Mouse (Mus musculus) right cerebral cortex, adult 18-20 months (tissue): ENCODE results near the gene Trim42.

ENCODE experiments used
- DNase-seq: peaks from one replicate; pipeline ENCODE4 v3.0.0; 2022; ENCODE audit warnings: mixed read lengths

Gene Trim42

DNA sequence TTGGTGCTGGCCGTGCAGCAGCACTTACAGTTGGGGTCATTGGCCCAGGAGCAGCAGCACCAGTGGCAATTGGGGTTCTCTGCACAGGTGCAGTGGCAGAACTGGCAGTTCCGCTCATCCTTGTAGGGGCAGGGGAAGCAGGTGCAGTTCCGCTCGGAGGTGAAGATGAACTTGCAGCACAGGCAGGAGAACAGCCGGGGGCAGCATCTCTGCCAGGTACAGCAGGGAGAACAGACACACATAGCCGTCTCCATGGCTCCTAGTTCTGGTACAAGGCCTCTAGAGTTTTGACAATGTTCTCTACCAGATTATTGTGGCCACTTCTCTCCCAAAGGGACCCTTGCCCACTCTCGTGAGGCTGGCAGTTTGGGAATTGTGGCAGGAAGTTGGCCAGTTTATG is at the start of gene Trim42:
Trim42 (minus strand) TSS at position 368 of the 400 bp plus-strand sequence.
- DNase-seq = no peak

DNA sequence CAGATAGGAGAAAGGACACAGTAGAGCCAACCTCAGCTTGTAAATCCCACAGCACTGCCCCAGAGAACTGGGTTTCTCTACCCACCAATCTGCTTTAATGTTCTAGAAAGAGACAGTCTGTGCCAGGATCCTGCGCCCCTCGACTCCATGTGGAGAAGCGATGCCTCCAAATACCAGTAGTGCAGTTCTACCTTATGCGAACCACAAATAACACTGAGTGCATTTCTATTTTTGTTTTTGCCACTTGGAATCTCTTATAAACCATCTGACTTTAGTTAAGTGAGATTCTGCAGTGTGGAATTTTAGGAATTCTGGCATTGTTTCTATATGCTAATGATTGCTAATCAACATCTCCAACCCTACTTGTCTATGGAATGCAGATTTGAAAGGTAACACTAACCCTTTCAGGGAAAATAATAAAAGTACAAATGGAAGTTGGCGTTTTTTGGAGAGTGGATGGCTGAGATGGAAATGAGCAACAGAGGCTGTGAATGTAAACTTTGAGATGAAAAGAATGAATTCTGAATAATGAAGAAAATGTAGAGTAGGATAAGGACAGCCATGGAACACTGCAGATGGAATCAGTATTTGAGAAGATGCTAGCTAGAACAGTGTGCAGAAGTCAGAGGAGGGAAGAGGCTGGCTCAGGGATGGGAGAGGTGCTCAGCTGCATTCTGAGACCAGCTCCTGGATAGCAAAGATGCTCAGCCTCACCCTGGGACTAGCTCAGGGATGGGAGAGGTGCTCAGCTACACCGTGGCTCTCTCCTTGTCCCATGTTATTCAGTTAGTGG is 45.3 kb upstream of the Trim42 start:
- no peak for DNase-seq

DNA sequence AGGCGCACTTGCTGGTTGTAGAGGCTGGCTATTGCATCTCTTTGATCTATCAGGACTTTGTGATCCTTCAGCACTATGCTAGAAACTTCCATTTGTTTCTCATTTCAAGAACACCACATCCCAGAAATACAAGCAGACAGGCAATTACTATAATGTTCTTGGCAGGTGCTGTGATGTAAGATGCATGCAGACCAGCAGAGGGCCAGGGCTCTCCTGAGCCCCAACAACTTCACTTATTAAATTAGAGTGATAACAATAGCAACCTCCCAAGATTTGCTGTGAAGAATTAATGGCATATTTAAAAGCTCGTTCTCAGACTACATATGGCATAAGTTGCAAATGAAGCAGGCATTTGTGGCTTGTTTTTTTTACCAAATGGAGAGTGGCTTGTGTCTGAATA is 38.4 kb upstream of the Trim42 start:
- DNase-seq = no peak

DNA sequence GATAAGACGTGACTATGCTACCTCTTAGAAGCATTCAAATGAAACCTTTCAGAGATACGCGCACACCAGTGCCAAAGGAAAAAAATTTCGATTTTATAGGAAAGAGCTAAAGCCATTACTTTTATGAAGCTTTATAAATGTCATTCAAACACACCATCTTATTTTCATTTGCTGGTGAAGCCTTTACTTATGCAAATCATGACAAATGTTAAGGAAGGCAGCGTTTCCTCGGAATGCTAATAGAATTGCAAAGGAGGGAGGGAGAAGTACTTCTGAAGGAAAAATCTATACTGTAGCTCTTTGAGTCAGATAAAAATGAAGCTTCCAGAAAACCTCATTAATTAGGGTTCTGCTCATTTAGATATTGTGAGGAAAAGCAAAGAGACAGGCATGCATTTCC is 13.3 kb downstream of the Trim42 start:
- DNase-seq = no peak

DNA sequence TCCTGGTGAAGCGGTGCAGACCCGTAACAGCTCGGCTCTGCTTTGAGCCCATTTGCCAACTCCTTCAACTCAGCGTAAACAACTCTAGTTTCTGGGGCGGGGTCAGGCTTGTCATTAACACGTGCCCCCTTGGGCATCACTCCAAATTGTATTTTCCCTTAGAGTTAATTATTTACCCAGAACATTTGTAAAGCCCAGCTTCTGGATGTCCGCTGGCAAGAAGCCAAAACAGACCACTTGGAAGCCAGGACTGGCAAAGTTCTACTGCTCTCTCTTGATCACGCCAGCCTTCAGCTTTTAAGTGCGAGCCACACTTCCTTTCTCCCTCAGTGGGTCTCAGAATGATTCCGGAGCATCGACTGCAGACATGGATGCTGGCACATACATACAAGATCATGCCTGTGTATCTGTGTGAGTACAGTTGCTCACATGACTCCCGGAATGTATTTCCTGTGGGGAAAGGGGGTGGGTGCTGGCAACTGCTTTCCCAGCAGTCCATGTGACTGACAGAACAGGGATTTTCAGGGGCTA is 24.9 kb downstream of the Trim42 start:
- no peak for DNase-seq

DNA sequence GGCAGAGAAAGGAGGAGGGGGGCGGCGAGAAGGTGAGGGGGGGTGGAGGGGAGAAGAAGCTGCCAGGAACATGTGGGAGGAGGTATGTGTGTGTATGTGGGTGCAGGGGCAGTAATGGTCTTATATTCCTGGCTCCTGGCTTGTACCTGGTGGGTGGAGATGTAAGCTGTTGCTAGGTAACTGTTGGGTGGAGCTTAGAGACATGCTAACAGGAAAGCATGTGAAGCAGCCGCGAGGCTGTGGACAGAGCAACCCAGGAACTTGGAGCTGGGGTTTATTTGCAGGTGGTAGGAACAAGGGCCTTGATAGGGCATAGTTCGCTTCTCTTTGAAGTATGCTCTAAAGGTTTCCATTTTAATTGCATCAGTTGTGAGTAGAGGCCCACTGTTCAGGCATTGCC is 28.0 kb downstream of the Trim42 start:
- DNase-seq = no peak

DNA sequence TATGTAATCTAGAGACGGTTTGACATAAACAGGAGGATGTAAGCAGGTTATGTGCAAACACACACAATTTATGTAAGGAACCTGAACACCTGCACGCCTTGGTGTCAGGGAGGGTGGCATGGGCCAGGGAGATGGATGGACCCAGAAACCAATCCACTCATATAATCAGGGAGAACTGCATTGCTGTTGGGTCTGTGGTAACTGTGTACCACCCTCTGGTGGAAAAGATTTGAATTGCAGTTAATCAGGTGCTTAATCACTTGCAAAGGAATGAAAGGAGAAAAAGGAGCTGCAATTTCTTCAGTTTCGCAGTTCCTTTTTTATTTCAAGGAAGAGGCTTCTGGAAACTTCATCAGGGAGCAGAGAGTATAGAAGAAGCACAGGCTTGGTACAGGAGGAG is 46.9 kb downstream of the Trim42 start:
- DNase-seq = peak; percentile 20

DNA sequence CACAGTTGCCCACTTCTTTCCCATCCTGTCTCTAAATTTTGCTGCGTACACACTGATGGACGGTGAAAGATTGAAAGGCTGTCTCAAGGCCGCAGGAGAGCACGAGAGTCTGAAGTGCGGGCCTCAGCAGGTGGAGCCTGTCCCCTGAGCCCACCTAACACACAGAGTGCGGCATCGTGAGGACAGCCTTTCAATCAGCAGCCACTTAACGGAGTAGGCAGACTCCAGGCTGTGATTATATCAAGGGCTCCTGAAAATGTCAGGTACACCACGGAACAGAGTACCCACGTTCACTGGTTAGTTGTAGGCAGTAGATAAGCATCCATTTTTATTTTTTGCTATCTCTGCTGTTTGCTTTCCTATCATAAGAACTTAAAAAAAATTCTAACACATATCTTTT is 47.6 kb downstream of the Trim42 start:
- DNase-seq = no peak

DNA sequence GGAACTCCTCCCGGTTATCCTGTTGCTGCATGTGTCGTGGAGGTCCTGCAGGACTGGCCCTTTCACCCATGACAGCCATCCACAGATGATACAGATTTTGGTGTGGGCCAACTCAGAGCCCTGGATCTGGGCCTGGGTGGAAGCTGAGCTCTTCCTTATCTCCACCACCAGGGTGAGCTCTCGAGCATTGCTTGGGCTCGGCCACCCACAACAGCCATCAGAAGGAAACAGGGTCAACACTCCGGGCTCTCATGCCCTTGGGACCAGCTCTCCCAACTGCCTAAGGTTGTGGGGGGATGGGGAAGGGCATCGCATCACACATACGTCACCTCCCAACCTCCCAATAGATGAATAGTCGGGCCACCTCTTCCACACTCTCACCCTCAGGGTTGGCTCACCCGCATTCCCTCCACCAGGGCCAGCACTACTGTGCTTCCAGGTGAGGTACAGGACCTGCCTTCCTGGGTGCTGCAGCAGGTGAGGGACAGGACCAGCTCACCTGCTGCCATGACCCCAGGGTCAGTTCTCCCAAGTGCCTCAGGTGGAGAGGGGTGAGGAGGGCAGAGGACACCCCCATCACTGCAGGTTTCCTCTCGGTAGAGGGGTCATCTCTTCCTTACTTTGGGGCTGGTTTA is 54.2 kb downstream of the Trim42 start:
- no peak for DNase-seq

DNA sequence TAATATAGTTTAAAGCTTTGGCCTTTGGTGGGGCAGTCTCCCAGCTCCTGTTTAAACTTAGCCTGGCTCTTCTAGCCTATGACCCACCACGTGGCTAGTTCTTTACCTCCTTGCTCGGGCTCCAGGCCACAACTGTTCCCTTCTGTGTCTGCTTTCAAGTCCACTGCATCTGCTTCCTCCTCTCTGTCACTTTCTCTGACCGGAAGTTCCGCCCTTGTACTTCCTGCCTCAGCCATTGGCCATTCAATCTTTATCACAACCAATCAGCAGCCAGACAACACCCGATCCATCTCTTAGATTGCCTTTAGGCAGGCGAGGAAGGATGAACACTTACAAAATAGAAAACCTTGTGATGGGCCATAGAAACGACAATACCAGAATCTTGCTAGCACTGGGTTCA is 58.1 kb downstream of the Trim42 start:
- DNase-seq = no peak

DNA sequence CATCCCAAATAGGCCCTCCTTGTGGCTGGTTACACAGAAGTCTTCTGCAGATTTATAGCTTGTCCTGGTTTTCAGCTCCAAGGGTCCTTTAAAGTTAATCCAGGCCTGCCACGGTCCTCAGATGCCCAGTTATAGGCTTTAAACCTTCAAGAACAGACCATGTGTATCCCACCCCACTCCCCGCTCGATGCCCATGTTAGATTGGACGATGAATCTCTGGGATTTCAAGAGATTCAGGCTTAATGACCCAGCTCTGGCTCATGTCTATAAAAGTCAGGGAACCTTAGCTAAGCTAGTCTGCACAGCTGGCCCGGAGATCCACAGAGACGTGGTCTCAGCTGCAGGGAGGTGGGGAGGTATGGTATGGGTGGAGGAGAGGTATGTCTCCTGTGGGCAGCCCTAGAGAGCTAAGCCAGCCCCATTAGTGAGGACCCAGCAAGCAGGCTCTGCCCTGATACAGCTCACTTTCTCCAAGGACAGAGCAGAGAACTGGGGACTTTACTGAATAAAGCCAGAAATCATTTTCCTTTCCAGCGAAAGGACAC is 60.2 kb downstream of the Trim42 start:
- no peak for DNase-seq

DNA sequence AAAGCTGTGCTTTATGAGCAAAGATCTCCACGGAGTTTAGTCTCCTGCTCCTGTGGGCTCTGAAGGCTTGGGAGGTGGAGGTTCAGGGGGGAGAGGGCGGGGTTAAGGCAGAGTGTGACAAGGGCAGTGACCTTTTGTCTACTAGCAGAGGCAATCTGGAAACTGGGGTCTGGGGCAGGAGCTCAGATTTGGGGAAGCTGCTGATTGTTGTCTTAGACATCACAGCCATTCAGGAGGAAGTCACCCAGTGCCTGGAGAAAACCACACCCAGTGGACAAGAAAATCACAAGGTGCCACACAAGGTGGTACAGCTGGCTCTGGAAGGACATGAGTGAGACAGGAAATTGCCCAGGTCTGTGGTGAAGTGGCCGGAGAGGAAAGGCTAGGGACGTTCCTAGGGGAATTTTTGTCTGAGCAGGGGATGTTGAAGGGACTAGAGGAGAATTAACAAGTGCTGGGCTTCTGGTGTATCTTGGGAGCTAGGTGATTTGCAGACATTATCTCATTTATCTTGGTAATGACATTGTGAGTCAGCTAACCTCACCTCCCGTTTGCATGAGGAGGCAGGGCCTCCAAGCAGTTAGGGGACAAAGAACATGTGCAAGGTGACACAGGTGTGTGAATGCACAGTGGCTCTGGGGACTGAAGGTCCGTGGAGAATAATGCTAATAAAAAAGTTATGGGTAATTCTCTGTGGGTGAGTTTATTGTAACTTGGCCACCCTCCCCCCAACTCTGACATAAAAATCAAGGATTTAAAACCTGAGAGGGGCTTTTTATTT is 61.9 kb downstream of the Trim42 start:
- no peak for DNase-seq
